In genomic region chr11:26598876-26599275, GRCm38 (mm10) we compare ENCODE assay signal across 28 mouse cellular contexts. TPM values are rescaled to one million over a fixed set of nuclear protein-coding genes. Genes with fewer than 3 reads are reported as not detected.
DNase-seq lines count a peak whose midpoint lies in the region; ATAC-seq and TF ChIP-seq lines count a peak whose summit lies in the region.
"Had no signal": no experiment of that assay in that cellular context is flagged by ENCODE, and none has a peak within 500 bp of the region (broad histone marks: within the 10 kb centered on the region; RNA-seq: fewer than 3 reads in every experiment).

No protein-coding gene starts in this region.

- TF ChIP-seq EP300 in liver, embryonic 14.5 days (IDR thresholded peaks at IDR 0.05; ENCODE audit: low read depth): no peak

- no peaks in the 10 kb centered on the region for H3K9me3 ChIP-seq in liver, embryonic 14.5 days (ENCODE audit: control insufficient read depth, low read length)
- no peaks in the 10 kb centered on the region for H3K9me3 ChIP-seq in forebrain, postnatal 0 days (ENCODE audit: low read length)
- no peaks in the 10 kb centered on the region for H3K9me3 ChIP-seq in kidney, embryonic 14.5 days (ENCODE audit: control insufficient read depth, low read length)
- H3K9me3 ChIP-seq: embryonic facial prominence, embryonic 15.5 days; forebrain, embryonic 12.5 days; heart, embryonic 12.5 days; hindbrain, embryonic 10.5 days had no signal

- H3K27ac ChIP-seq in liver, embryonic 14.5 days: peak overlapping the region; percentile 70
- H3K27ac ChIP-seq in forebrain, postnatal 0 days (ENCODE audit: low read depth, low read length): no peak overlapping the region
- H3K27ac ChIP-seq in kidney, embryonic 14.5 days (ENCODE audit: low read depth, low read length): no peak overlapping the region
- H3K27ac ChIP-seq: embryonic facial prominence, embryonic 15.5 days; forebrain, embryonic 12.5 days; hindbrain, embryonic 10.5 days; hindbrain, embryonic 14.5 days had no signal

- peak; percentile 68 for DNase-seq in c-Kit-negative CD71-positive TER-119-positive erythroid progenitor cells, embryonic 14.5 days (ENCODE audit: low read depth, low spot score)
- peak; percentile 42 to 59 (median 46) for DNase-seq in liver, embryonic 14.5 days (ENCODE audit: low read depth in 3 of 3, low spot score in 3 of 3)
- DNase-seq in forebrain, postnatal 0 days: no peak
- no peak for DNase-seq in Muller cell, postnatal 12 days (ENCODE audit: inconsistent ontology term)
- DNase-seq: adrenal gland, postnatal 10 days; cerebellum, adult 2 months; cerebellum, postnatal 14 days; embryo, embryonic 11 days; gastrocnemius, postnatal 25 days had no signal

- ATAC-seq in erythroblast, adult 5-6 weeks (replicated peaks; ENCODE audit: low FRiP score, poor library complexity, severe bottlenecking): peak; percentile 86
- ATAC-seq in liver, embryonic 14.5 days (ENCODE audit: insufficient read depth): peak; percentile 78
- ATAC-seq in megakaryocyte-erythroid progenitor cell, adult 5-6 weeks (replicated peaks; ENCODE audit: low FRiP score, low TSS enrichment, poor library complexity, severe bottlenecking): peak; percentile 49; the same call in 1 of the 2 replicates
- no peak for ATAC-seq in forebrain, postnatal 0 days
- no peak for ATAC-seq in kidney, embryonic 14.5 days (ENCODE audit: low FRiP score, low TSS enrichment)
- ATAC-seq: forebrain, embryonic 16.5 days had no signal

- no peak overlapping the region for H3K9ac ChIP-seq in liver, embryonic 14.5 days (replicated peaks)
- no peak overlapping the region for H3K9ac ChIP-seq in forebrain, postnatal 0 days
- no peak overlapping the region for H3K9ac ChIP-seq in kidney, embryonic 14.5 days (ENCODE audit: low read depth, low read length)
- H3K9ac ChIP-seq: embryonic facial prominence, embryonic 15.5 days; forebrain, embryonic 12.5 days; heart, embryonic 12.5 days; hindbrain, embryonic 14.5 days had no signal

- no peaks in the 10 kb centered on the region for H3K27me3 ChIP-seq in liver, embryonic 14.5 days (ENCODE audit: control insufficient read depth, insufficient read depth, low read length)
- no peaks in the 10 kb centered on the region for H3K27me3 ChIP-seq in forebrain, postnatal 0 days (ENCODE audit: insufficient read depth, low read length)
- no peaks in the 10 kb centered on the region for H3K27me3 ChIP-seq in kidney, embryonic 14.5 days (ENCODE audit: control insufficient read depth, insufficient read depth, low read length)
- H3K27me3 ChIP-seq: CH12.LX; embryonic facial prominence, embryonic 15.5 days; forebrain, embryonic 12.5 days; heart, embryonic 12.5 days had no signal

- peak overlapping the region; percentile 48 for H3K4me2 ChIP-seq in liver, embryonic 14.5 days (ENCODE audit: low read depth)
- no peak overlapping the region for H3K4me2 ChIP-seq in forebrain, postnatal 0 days (ENCODE audit: low read depth)
- H3K4me2 ChIP-seq in kidney, embryonic 14.5 days (replicated peaks; ENCODE audit: low read depth, low read length): no peak overlapping the region
- H3K4me2 ChIP-seq: embryonic facial prominence, embryonic 15.5 days; forebrain, embryonic 12.5 days; heart, embryonic 12.5 days; hindbrain, embryonic 14.5 days had no signal

- no peak for TF ChIP-seq CTCF in liver, embryonic 14.5 days (IDR thresholded peaks at IDR 0.05; ENCODE audit: low read depth)
- no peak for TF ChIP-seq CTCF in forebrain, postnatal 0 days (IDR thresholded peaks at IDR 0.05; ENCODE audit: low read depth)

- peaks cover 41 to 50% of the 10 kb centered on the region in 2 experiments for H3K4me1 ChIP-seq in liver, embryonic 14.5 days (replicated peaks; ENCODE audit: control insufficient read depth in 2 of 2, insufficient read depth in 2 of 2, low read length in 1 of 2)
- H3K4me1 ChIP-seq in forebrain, postnatal 0 days (ENCODE audit: insufficient read depth): no peaks in the 10 kb centered on the region
- no peaks in the 10 kb centered on the region for H3K4me1 ChIP-seq in kidney, embryonic 14.5 days (ENCODE audit: control insufficient read depth, insufficient read depth, low read length)
- H3K4me1 ChIP-seq: embryonic facial prominence, embryonic 15.5 days; forebrain, embryonic 12.5 days; heart, embryonic 12.5 days; hindbrain, embryonic 10.5 days had no signal

- WGBS in liver, embryonic 14.5 days (ENCODE audit: insufficient replicate concordance): 18% methylated on average over 1 of the region's 1 CpGs
- 79% methylated on average over 1 of the region's 1 CpGs for WGBS in forebrain, postnatal 0 days
- WGBS in kidney, embryonic 14.5 days: 69% methylated on average over 1 of the region's 1 CpGs

- H3K36me3 ChIP-seq in liver, embryonic 14.5 days (replicated peaks; ENCODE audit: control insufficient read depth, insufficient read depth, low read depth): no peaks in the 10 kb centered on the region
- H3K36me3 ChIP-seq in forebrain, postnatal 0 days (ENCODE audit: insufficient read depth): no peaks in the 10 kb centered on the region
- no peaks in the 10 kb centered on the region for H3K36me3 ChIP-seq in kidney, embryonic 14.5 days (ENCODE audit: control insufficient read depth, insufficient read depth, low read length)
- H3K36me3 ChIP-seq: embryonic facial prominence, embryonic 15.5 days; forebrain, embryonic 12.5 days; heart, embryonic 12.5 days; hindbrain, embryonic 10.5 days had no signal

- no peak overlapping the region for H3K4me3 ChIP-seq in liver, embryonic 14.5 days (ENCODE audit: insufficient read depth in 1 of 2, low read depth in 2 of 2, low read length in 2 of 2)
- no peak overlapping the region for H3K4me3 ChIP-seq in forebrain, postnatal 0 days (ENCODE audit: low read depth, low read length)
- no peak overlapping the region for H3K4me3 ChIP-seq in kidney, embryonic 14.5 days (ENCODE audit: low read length)
- H3K4me3 ChIP-seq: embryonic facial prominence, embryonic 15.5 days; forebrain, embryonic 12.5 days; heart, embryonic 12.5 days; hindbrain, embryonic 10.5 days had no signal

RNA-seq across cellular contexts. Expression of gene Vrk2, which starts 5.1 kb away (rescaled TPM):
- 38.7 and 39.0 TPM in 2 replicates for total RNA-seq in erythroblast, adult 5-6 weeks (2015; ENCODE audit: low replicate concordance)
- 52.9 and 64.5 TPM in 2 replicates for total RNA-seq in erythroblast, adult 5-6 weeks (2017; ENCODE audit: low replicate concordance)
- polyA plus RNA-seq in liver, embryonic 14.5 days (2012; rRNA removed): 5.2 and 10.5 TPM in 2 replicates
- polyA plus RNA-seq in liver, embryonic 14.5 days (2014; fragmentation: Nextera tagmentation; extraction: Ambion mirVana): 23.0 and 24.9 TPM in 2 replicates
- 18.0 and 24.7 TPM in 2 replicates for total RNA-seq in megakaryocyte-erythroid progenitor cell, adult 5-6 weeks (2014; fragmentation: Nextera tagmentation)
- 27.8 and 50.5 TPM in 2 replicates for total RNA-seq in megakaryocyte-erythroid progenitor cell, adult 5-6 weeks (2017)
- total RNA-seq in forebrain, postnatal 0 days (2014; rRNA removed): 1.8 and 2.5 TPM in 2 replicates
- polyA plus RNA-seq in forebrain, postnatal 0 days (2015; fragmentation: Nextera tagmentation; extraction: Ambion mirVana): 1.7 and 3.1 TPM in 2 replicates
- 19.4 and 19.7 TPM in 2 replicates for polyA plus RNA-seq in kidney, embryonic 14.5 days (2014; fragmentation: Nextera tagmentation; extraction: Ambion mirVana)

RNA-seq across cellular contexts. Expression of gene Gm6899, which starts 5.8 kb away (rescaled TPM):
- total RNA-seq in erythroblast, adult 5-6 weeks (2015; ENCODE audit: low replicate concordance): not detected in 2 replicates
- total RNA-seq in erythroblast, adult 5-6 weeks (2017; ENCODE audit: low replicate concordance): not detected in 2 replicates
- not detected in 2 replicates for polyA plus RNA-seq in liver, embryonic 14.5 days (2012; rRNA removed)
- polyA plus RNA-seq in liver, embryonic 14.5 days (2014; fragmentation: Nextera tagmentation; extraction: Ambion mirVana): 0.25 TPM in 1 of 2 replicates, not detected in the other
- total RNA-seq in megakaryocyte-erythroid progenitor cell, adult 5-6 weeks (2014; fragmentation: Nextera tagmentation): not detected in 2 replicates
- not detected in 2 replicates for total RNA-seq in megakaryocyte-erythroid progenitor cell, adult 5-6 weeks (2017)
- total RNA-seq in forebrain, postnatal 0 days (2014; rRNA removed): not detected in 2 replicates
- polyA plus RNA-seq in forebrain, postnatal 0 days (2015; fragmentation: Nextera tagmentation; extraction: Ambion mirVana): not detected in 2 replicates
- 0.54 TPM in 1 of 2 replicates, not detected in the other for polyA plus RNA-seq in kidney, embryonic 14.5 days (2014; fragmentation: Nextera tagmentation; extraction: Ambion mirVana)
- total RNA-seq: adrenal gland, postnatal 10 days; adrenal gland, postnatal 4 days; CH12.LX; common myeloid progenitor, adult 5-6 weeks; gastrocnemius, adult 18-20 months; gastrocnemius, postnatal 25 days; granulocyte monocyte progenitor cell, adult 5-6 weeks; heart, adult 8-10 months; heart, postnatal 25 days had no signal
- polyA plus RNA-seq: brain, embryonic 14.5 days; cerebellum, adult 2 months; embryonic facial prominence, embryonic 11.5 days; embryonic facial prominence, embryonic 15.5 days; forebrain, embryonic 12.5 days; forebrain, embryonic 16.5 days; heart, embryonic 12.5 days; heart, embryonic 16.5 days; hindbrain, embryonic 10.5 days; hindbrain, embryonic 14.5 days had no signal

Comparison
In these comparisons a context has a peak if more than half of its experiments do, and no peak if none do; other contexts are left out.
1. DNase-seq: peak in c-Kit-negative CD71-positive TER-119-positive erythroid progenitor cells, embryonic 14.5 days (single experiment) and liver, embryonic 14.5 days (3 of 3); none in forebrain, postnatal 0 days (single experiment) and Muller cell, postnatal 12 days (single experiment).
2. ATAC-seq: peak in erythroblast, adult 5-6 weeks (single experiment), liver, embryonic 14.5 days (single experiment) and megakaryocyte-erythroid progenitor cell, adult 5-6 weeks (single experiment); none in forebrain, postnatal 0 days (single experiment) and kidney, embryonic 14.5 days (single experiment).